ENCODE assay signal across 8 mouse cellular contexts in the genomic region with DNA sequence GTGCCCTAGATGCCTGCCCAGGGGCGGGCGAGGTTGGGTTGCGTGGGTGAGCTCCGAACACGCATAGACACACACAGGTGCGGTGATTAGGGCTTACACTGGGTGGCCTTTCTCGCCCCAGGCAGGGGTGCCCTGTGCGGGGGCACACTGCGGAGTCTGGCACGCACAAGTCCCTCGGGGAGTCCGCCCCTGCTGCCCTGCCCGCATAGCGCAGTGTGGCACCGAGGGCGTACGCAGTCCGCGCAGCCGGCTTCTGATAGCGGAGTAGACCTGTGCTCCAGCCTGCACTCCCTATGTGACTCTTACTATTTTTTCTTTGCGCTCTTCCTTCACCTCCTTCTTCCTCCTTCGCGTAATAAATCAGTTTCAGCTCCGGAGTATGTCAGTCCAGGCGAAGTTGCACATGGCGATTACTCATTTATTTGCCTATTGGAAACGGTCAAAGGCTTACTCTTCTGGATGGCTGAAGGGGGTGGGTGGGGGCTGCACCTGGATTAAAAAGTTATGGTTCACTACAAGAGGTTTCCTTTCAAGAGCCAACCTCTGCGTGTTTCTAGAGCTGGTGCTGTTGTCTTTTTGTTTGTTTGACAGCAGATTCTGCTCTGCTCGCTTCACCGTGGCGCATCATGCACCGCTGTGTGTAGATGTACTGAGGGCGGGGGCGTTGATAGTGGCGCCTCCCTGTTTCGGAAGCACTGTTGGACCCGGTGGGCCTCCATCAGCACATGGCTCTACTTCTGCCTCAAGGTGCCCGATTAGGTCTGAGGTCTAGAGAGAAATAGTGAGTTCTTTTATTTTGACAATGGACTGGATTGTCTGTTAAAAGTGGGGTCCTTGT. TPM values are rescaled to one million over a fixed set of nuclear protein-coding genes. Genes with fewer than 3 reads are reported as not detected.
DNase-seq lines count a peak whose midpoint lies in the region; ATAC-seq and TF ChIP-seq lines count a peak whose summit lies in the region.

No protein-coding gene starts in this region.

- H3K9me3 ChIP-seq in heart, embryonic 16.5 days (replicated peaks; ENCODE audit: control insufficient read depth, low read length), result no peaks in the 10 kb centered on the region
- H3K9me3 ChIP-seq in midbrain, embryonic 16.5 days (replicated peaks; ENCODE audit: control insufficient read depth, low read length, poor library complexity, severe bottlenecking), result no peaks in the 10 kb centered on the region

- H3K9ac ChIP-seq in heart, embryonic 16.5 days (ENCODE audit: low read length), result peak overlapping the region; percentile 84
- H3K9ac ChIP-seq in midbrain, embryonic 16.5 days (ENCODE audit: low read depth, low read length), result peak overlapping the region; percentile 79

- peak overlapping the region; percentile 98 for H3K4me2 ChIP-seq in heart, embryonic 16.5 days (ENCODE audit: low read depth, low read length)
- peak overlapping the region; percentile 91 for H3K4me2 ChIP-seq in midbrain, embryonic 16.5 days (ENCODE audit: low read length)

- under 1% methylated on average over 39 of the region's 39 CpGs for WGBS in heart, embryonic 16.5 days
- under 1% methylated on average over 39 of the region's 39 CpGs for WGBS in midbrain, embryonic 16.5 days

- no peak for DNase-seq in layer of hippocampus, adult 2 months (ENCODE audit: low spot score in 2 of 2)
- DNase-seq in layer of hippocampus, adult 8-10 months (ENCODE audit: low spot score in 2 of 2), result no peak
- DNase-seq in ES-CJ7 (ENCODE audit: low read depth, low spot score), result peak; percentile 32
- DNase-seq in layer of hippocampus, postnatal 36 days, result peak; percentile 37 to 45
- peak; percentile 38 for DNase-seq in thymus, postnatal 25 days

- H3K27ac ChIP-seq in layer of hippocampus, adult 2 months, result peak overlapping the region; percentile 97
- no peak overlapping the region for H3K27ac ChIP-seq in heart, embryonic 16.5 days (ENCODE audit: low read length)
- H3K27ac ChIP-seq in midbrain, embryonic 16.5 days (ENCODE audit: low read length), result peak overlapping the region; percentile 90

- ATAC-seq in common myeloid progenitor, adult 5-6 weeks (replicated peaks; ENCODE audit: low read depth, poor library complexity, severe bottlenecking), result peak; percentile 42
- no peak; the same call in 1 of the 2 replicates for ATAC-seq in heart, embryonic 16.5 days (replicated peaks; ENCODE audit: extremely low read depth, insufficient read depth, low FRiP score)
- ATAC-seq in midbrain, embryonic 16.5 days, result peak; percentile 66

- H3K27me3 ChIP-seq in heart, embryonic 16.5 days (ENCODE audit: control insufficient read depth, insufficient read depth, low read length), result no peaks in the 10 kb centered on the region
- no peaks in the 10 kb centered on the region for H3K27me3 ChIP-seq in midbrain, embryonic 16.5 days (ENCODE audit: control insufficient read depth, insufficient read depth, low read depth, low read length)

- TF ChIP-seq CTCF in layer of hippocampus, adult 2 months (conservative IDR thresholded peaks at IDR 0.05), result no peak

- peak overlapping the region; percentile 89 for H3K4me3 ChIP-seq in layer of hippocampus, adult 2 months
- H3K4me3 ChIP-seq in heart, embryonic 16.5 days (ENCODE audit: low read length), result peak overlapping the region; percentile 75
- H3K4me3 ChIP-seq in midbrain, embryonic 16.5 days (ENCODE audit: low read depth, low read length), result peak overlapping the region; percentile 91

- H3K36me3 ChIP-seq in heart, embryonic 16.5 days (ENCODE audit: control insufficient read depth, insufficient read depth), result no peaks in the 10 kb centered on the region
- H3K36me3 ChIP-seq in midbrain, embryonic 16.5 days (ENCODE audit: control insufficient read depth, insufficient read depth, low read length), result no peaks in the 10 kb centered on the region

- H3K4me1 ChIP-seq in heart, embryonic 16.5 days (ENCODE audit: control insufficient read depth, insufficient read depth, low read length), result peaks cover 32% of the 10 kb centered on the region
- peaks cover 22% of the 10 kb centered on the region for H3K4me1 ChIP-seq in midbrain, embryonic 16.5 days (ENCODE audit: control insufficient read depth, insufficient read depth, low read length)

RNA-seq across cellular contexts. Expression of a gene that starts 1.4 kb away (rescaled TPM):
- total RNA-seq in layer of hippocampus, adult 2 months (2021), result 100 to 1,000 TPM; 138 to 153 TPM
- total RNA-seq in layer of hippocampus, adult 8-10 months (2022), result 100 to 1,000 TPM; 134 to 154 (median 144) TPM
- 4.1 and 8.6 TPM in 2 replicates for total RNA-seq in common myeloid progenitor, adult 5-6 weeks (2017)
- polyA plus RNA-seq in heart, embryonic 16.5 days (2015; fragmentation: Nextera tagmentation; extraction: Ambion mirVana), result 2.3 and 2.7 TPM in 2 replicates
- total RNA-seq in layer of hippocampus, postnatal 36 days (2021), result 100 to 1,000 TPM; 137 to 139 TPM
- 11.2 and 11.9 TPM in 2 replicates for polyA plus RNA-seq in midbrain, embryonic 16.5 days (2015; fragmentation: Nextera tagmentation; extraction: Ambion mirVana)

Comparison
In these comparisons a context has a peak if more than half of its experiments do, and no peak if none do; other contexts are left out.
1. DNase-seq: peak in ES-CJ7 (single experiment), layer of hippocampus, postnatal 36 days (2 of 2) and thymus, postnatal 25 days (single experiment); none in layer of hippocampus, adult 2 months (0 of 2) and layer of hippocampus, adult 8-10 months (0 of 2).
2. RNA of a gene that starts 1.4 kb away (total RNA-seq): 138 to 153 TPM in layer of hippocampus, adult 2 months, 134 to 154 TPM in layer of hippocampus, adult 8-10 months and 137 to 139 TPM in layer of hippocampus, postnatal 36 days; 4.1 to 8.6 TPM in common myeloid progenitor, adult 5-6 weeks; every median in the first group is over 10 times any median in the second.
3. Peak in every context shown above with its lines, with median percentiles within 50 percentile points of each other: H3K4me3 ChIP-seq.